Mouse (Mus musculus): ENCODE results near the gene Hnrnpu.

- no peak for TF ChIP-seq POLR2A (IDR thresholded peaks at IDR 0.05; ENCODE audit: low read depth, low read length)
- TF ChIP-seq CTCF (conservative IDR thresholded peaks at IDR 0.05; ENCODE audit: insufficient read depth, insufficient read length, low read depth, low read length), result no peak
Measured at GRCm38 (mm10) chr1:178360702-178361101, 23.1 kb upstream of the Hnrnpu start.
